Mouse (Mus musculus) kidney, adult 2 months (tissue): Measurements from ENCODE around the gene Olfr449.

Source experiments
- CTCF ChIP-seq: fragments of 200-500 bp; conservative IDR thresholded peaks from 2 replicates; pipeline ENCODE4 v1.5.1; 2011; ENCODE audit warnings: low read depth, mild to moderate bottlenecking, control low read depth, low read length, moderate library complexity, mixed read lengths; ENCODE audit not compliant: insufficient read depth, insufficient read length
- POLR2A ChIP-seq: fragments of 200-500 bp; IDR thresholded peaks from one replicate; pipeline ENCODE4 v1.6.1; 2011; ENCODE audit warnings: low read depth, low read length, control low read depth

DNA sequence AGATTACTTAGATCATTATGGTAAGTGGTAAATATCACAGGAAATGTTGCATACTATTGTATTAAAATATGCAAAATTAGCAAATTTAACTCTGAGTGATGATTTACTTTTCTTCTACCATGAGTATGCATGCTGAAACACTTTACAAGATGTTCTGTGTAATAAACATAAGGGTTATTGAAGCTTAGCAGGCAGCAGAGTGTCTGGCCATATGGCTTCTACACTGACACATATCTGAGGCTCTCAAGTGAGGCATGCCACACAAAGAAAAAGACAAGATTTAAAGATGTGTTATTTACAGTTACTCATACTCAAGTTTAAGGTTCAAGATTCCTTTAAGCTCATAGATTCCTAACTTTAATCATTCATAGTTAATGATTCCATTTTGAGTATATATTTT lies 42.1 kb downstream of the Olfr449 start:
- TF ChIP-seq CTCF (no peak), POLR2A (no peak)
